Mouse (Mus musculus): ENCODE measurements around the gene Sdr16c6.

Sdr16c6 gene

GRCm38 (mm10) chr4:4077372-4077771, at the start of gene Sdr16c6:
Sdr16c6 (minus strand) TSS chr4:4077522.
- DNase-seq (ENCODE audit: low read depth, low spot score), result no peak

DNA sequence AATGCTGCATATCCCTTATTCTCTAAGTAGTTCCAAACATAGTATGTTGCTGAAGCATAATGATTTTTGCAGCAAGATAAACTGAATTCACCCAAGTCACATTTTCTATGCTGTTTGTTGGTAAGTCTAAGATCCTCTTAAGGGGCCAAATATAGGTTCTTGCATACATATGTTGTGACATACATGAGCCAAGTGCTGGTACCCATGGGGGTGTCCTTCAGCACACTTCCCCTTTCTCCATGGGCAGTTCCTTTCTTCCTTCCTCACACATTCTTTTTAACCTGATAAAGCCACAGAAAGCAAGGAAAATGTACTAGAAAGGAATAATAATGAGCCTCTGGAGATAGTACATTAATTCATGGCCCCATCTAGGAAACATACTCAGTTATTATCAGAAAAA, 2.9 kb upstream of the Sdr16c6 start:
- no peak for DNase-seq (ENCODE audit: low read depth, low spot score)

- no peak for DNase-seq (ENCODE audit: low read depth, low spot score)
These were observed 1.8 kb upstream of the Sdr16c6 start for GRCm38 (mm10) chr4:4079132-4079531.

DNA sequence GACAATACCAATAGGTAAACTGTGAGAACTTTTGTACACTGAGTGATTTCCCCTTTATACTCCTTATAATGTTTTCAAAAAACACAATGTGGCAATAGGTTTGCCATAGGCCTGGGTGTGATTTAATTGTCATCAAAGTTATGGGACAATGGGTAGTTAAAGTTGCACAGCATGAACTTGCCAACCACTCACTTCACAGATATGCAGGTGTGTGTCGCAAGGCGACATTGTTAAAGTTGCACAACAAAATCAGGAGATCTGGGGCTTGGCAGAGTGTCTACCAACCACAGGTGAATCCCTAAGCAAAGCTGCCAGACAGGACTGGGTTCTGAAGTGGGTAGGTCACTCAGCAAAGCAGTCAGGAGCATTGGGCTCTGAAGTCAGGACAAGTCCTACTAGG, 1.3 kb downstream of the Sdr16c6 start:
- DNase-seq (ENCODE audit: low read depth, low spot score), result no peak

All from CD4-positive, CD25-positive, alpha-beta regulatory T cell, adult 2 months (primary cell).